Mouse (Mus musculus): ENCODE data around the gene Adarb1.

DNA sequence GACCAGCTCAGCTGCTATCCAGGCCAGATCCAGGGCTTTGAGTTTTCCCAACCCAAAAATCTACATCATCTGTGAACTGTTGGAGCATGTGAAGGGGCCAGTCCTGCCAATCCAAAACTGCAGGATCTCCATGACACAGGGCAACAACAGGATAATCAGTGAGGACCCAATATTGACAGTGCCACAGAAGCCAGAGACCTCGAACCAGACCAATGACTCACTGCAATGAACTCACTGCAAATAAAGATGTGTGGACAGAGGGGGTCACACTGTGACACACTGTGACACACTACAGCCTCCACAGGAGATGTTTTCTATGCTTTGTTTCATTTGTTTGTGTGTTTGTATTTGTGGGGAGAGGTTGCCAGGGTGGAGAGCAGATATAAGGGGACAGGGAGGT is 15.6 kb downstream of the Adarb1 start:
- TF ChIP-seq CTCF (IDR thresholded peaks at IDR 0.05; ENCODE audit: borderline replicate concordance, control insufficient read depth, extremely low read depth, insufficient read depth, low read length, poor library complexity): no peak
- TF ChIP-seq POLR2A (IDR thresholded peaks at IDR 0.05; ENCODE audit: control insufficient read depth, extremely low read depth, insufficient read depth, low read length, poor library complexity): no peak
